Mouse (Mus musculus) adrenal gland, postnatal 10 days (tissue): ENCODE results near the gene Nphp3. TPM values are rescaled to one million over a fixed set of nuclear protein-coding genes. Genes with fewer than 3 reads are reported as not detected.

Source experiments
- DNase-seq: peaks from one replicate; pipeline ENCODE4 v3.0.0; 2021; ENCODE audit warnings: mixed read lengths
- long read RNA-seq, 2 experiments: library from polyadenylated mRNA; stranded (forward); transcript quantifications; one replicate each; pipeline ENCODE4 v2.0.0; 2021
- total RNA-seq, 2 experiments: library from RNA; stranded (reverse); gene quantifications; 2 replicates each; pipeline ENCODE4 v1.2.3; 2021

Nphp3 gene
- total RNA-seq = 1 to 10 TPM; 3.9 to 5.2 TPM
- long read RNA-seq, experiment 1, full-length matches to known transcripts = 1 of 1 reads
- long read RNA-seq, experiment 1, partial matches to known transcripts = 0 of 1 reads
- long read RNA-seq, experiment 1, other reads (novel, unspliced or antisense) = 0 of 1 reads
- long read RNA-seq, experiment 2 = 0 reads

- DNase-seq = peak; percentile 100
Measured at GRCm38 (mm10) chr9:104001921-104002859, at the start of gene Nphp3. Gene Nphp3 (plus strand): TSS chr9:104002544.

- DNase-seq = no peak
Measured at GRCm38 (mm10) chr9:103958722-103959121, 43.6 kb upstream of the Nphp3 start.

DNA sequence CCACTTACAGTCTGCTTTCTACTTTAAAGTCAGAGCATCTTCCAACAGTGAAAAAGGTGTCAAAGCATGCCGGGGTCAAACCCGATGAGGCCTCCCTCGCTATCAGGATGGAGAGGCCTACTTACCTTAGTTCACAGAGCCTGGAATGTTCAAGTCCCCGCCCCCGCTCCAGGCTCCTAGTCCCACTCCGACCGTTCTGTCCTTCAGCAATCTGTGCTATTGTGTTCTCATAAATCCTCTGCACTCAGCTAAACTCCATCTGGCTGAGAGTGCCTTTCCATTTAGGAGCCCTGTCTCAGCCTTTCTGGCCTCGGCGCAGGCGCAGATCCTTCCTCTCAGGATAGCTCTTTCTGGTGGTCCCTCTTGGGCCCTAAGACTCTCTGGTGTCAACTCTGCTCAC lies 42.4 kb upstream of the Nphp3 start:
- DNase-seq = no peak

GRCm38 (mm10) chr9:103996496-103996895 lies 5.8 kb upstream of the Nphp3 start:
- DNase-seq = peak; percentile 69

DNA sequence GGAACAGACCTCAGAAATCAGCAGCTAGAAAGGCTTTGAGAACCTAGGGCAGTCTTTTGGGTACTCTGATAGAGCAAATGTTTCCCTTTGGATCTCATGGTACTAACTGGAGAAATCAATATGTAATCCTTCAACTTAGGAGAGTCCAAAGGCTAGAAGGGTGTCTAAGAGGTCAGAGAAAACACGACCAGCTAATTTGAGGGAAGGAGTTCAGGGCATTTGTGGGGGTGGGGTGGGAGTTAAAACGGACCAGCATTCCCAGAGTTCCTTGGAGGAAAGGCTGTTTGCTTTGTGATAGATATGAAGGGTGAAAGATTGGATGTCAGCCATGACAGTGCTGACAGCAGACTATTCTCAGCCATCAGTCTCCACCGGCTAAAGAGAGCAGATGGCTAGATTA lies 1.7 kb upstream of the Nphp3 start:
- DNase-seq = no peak

GRCm38 (mm10) chr9:104002913-104003330 lies 578 bp downstream of the Nphp3 start:
- DNase-seq = peak; percentile 80

DNA sequence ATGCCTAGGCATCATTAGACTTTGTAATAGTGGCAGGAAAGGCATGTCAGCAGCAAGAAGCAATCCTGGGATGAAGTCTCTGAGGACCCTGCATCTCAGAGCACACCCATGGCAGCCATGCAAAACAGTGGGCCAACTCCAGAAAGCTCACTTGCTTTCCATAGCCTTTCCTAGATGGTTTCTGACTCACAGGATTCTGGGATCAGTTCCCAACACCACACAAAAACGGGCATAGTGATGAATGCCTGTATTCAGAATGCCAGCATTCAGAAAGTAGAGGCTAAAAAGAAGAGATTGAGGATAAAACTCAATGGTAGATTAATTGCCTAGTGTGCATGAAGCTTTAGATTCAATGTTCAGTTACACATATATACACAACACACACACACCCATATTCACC lies 12.2 kb downstream of the Nphp3 start:
- DNase-seq = no peak

- no peak for DNase-seq
Measured at GRCm38 (mm10) chr9:104021026-104021425, 18.7 kb downstream of the Nphp3 start.

DNA sequence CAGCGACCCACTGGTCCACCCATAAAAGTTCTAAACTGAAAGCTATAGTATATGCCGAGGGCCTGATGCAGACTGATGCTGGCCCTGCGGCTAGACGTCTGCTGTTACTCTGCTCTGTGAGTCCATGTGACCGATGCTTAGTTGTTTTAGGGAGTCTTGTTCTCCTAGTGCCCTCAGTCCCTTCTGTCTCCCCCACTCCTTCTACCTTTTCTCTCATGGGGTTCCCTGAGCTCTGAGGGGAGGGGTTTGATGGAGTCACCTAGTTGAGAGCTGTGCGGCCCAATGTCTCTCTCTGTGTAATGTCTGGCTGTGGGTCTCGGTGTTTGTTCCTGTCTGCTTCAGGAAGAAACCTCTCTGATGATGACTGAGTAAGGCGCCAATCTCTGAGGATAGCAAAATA lies 24.8 kb downstream of the Nphp3 start:
- no peak for DNase-seq

DNA sequence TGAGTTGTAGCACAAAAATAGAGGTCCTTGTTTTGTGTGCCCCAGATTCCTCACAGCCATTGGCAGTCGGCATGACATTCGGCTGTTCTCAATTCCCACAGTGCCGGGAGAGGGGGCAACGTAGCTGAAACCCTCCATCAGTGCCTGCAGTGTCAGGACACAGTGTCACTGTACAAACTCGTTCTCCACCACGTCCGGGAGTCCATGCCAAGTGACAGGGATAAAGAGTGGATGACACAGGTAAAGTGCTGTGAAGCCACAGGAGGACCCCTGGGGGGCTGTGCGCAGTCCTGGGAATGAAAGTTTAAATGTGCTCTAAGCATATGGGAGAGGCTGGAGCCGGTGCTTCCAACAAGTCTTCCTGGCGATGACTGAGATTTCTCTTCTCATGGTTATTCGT lies 27.5 kb downstream of the Nphp3 start:
- no peak for DNase-seq

DNA sequence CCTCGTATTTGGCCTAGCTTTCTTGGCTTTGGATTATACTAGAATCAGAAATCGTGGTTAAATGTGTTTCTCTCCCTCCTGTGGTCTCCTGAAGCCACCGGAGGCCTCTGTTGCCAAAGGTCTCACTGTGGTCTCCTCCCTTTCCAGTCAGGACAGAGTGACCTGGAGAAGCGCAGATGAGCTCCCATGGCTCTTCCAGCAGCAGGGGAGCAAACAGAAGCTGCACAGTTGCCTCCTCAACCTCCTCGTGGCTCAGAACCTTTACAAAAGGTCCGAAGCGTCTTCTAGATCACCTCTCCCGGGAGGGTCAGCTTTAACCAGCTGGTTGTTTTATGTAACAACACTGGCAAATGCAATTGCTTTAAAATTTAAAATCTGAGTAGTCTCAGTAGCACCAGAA lies 31.9 kb downstream of the Nphp3 start:
- DNase-seq = no peak

- DNase-seq = no peak
Measured at GRCm38 (mm10) chr9:104034718-104035117, 32.4 kb downstream of the Nphp3 start.

GRCm38 (mm10) chr9:104035261-104036015 lies 33.1 kb downstream of the Nphp3 start:
- peak; percentile 88 for DNase-seq

GRCm38 (mm10) chr9:104038266-104038665 lies 35.9 kb downstream of the Nphp3 start:
- DNase-seq = no peak

- DNase-seq = no peak
Measured at GRCm38 (mm10) chr9:104039031-104039695, 36.8 kb downstream of the Nphp3 start.

DNA sequence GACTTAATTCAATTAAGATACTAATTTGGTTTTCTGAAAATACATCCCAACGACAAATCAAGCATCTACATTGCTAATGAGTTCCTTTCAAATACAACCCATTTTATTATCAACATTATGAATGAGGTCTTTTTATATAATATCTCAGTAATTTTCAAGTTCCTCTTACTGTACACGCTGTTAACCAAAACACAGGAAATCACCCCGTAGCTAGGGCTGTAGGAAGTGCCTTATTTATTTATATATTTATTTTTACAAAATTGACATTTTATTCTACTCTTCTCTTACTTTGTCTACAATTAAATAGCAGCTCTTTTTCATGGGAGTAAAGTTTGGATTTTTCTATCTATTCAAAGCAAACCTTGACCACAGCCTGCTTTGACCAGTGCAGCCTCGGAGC lies 37.4 kb downstream of the Nphp3 start:
- DNase-seq = no peak

- no peak for DNase-seq
Measured at GRCm38 (mm10) chr9:104040362-104040761, 38.0 kb downstream of the Nphp3 start, which contains the start of gene Gm28305. Gene Gm28305 (plus strand): TSS chr9:104040662.

GRCm38 (mm10) chr9:104043676-104044075 lies 41.3 kb downstream of the Nphp3 start:
- no peak for DNase-seq

DNA sequence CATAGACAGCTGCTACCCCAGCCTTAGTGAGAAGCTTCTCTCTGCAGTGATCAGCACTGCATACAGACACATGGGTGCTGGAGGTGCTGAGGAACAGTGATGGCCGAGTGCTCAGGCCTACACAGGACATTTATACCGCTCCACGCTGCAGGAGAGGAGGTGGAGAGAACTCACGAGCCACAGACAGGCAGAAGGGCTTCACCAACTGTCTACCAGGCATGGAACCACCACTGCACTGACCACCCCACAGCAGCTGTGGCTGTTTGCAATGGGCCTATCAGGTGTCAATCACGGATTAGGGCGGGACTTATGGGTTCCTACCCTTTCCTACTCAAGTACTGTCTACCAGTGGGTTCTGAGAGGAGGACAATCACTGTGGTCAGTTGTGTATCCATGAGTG lies 48.7 kb downstream of the Nphp3 start:
- no peak for DNase-seq

GRCm38 (mm10) chr9:104062430-104063243 lies 60.3 kb downstream of the Nphp3 start, which contains the start of gene Uba5:
Gene Uba5 (minus strand): TSS chr9:104063134.
- DNase-seq = peak; percentile 84

DNA sequence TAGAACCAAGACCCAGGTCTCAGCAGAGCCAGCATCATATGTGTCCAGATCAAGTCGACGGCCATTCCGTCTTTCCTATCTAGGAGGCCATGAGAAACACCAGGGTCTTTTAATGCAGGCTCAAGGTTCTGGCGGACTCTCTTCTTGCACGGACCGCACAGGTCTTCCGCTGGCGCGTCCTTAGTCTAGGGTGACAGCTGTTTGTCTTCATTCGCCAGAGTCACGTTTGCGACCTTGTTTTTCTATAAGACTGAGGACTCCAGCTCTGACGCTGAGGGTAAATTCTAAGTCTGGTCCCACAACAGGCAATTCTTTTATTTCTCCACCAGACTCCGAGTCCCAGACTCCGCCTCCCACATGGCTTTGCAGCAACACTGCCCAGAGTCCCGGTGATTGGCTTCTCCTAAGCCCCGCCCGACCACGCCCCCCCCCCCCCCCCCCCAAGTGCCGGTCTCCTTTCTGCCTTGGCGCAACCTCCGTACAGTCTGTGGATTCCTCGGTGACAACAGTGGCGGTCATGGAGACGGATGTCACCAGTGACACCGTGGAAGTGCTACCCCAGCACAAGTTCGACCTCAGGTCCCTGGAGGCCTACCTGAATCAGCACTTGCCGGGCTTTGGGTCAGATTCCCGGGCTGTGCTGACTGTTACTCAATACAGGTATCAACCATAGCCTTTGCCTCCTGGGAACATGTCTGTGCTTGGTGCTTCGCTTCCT lies 61.1 kb downstream of the Nphp3 start, which contains the start of gene Acad11:
Gene Acad11 (plus strand): TSS at position 134 of the 718 bp plus-strand sequence.
- DNase-seq = peak; percentile 85
